In the genomic region with DNA sequence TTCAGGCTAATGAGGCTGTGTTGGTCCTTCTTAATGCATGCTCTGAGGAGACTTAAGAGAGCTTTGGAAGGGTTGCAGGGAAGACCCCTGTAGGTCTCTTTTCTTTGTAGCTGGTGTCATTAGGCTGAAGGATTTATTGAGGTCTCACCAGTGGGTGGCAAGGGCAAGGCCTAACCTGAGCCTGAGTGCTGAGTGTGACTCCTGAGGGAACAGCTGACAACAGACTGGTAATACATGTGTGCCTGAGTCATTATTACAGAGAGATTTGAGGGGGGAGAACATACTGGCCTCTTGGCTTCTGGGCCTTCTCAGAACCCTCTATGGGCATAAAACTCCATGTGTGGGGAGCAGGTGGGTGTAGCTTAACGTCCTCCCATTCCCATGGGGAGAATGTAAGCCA, we compare ENCODE assay signal across 19 mouse cellular contexts.
"Had no signal": no experiment of that assay in that cellular context is flagged by ENCODE, and none has a peak within 500 bp of the region (broad histone marks: within the 10 kb centered on the region; RNA-seq: fewer than 3 reads in every experiment).

No protein-coding gene starts in this region.

- H3K9ac ChIP-seq: kidney, embryonic 15.5 days; liver, embryonic 14.5 days; liver, postnatal 0 days; lung, embryonic 14.5 days; midbrain, embryonic 12.5 days; midbrain, embryonic 15.5 days; neural tube, embryonic 13.5 days had no signal

- DNase-seq: kidney, adult 11 months; kidney, adult 8-10 months; kidney, postnatal 10 days; kidney, postnatal 36 days; layer of hippocampus, postnatal 36 days; liver, postnatal 0 days; lung, embryonic 14.5 days; retina, postnatal 1 day; right cerebral cortex, postnatal 25 days; thymus, postnatal 4 days had no signal

- H3K4me2 ChIP-seq: kidney, embryonic 15.5 days; liver, embryonic 11.5 days; lung, embryonic 14.5 days; midbrain, embryonic 12.5 days; midbrain, embryonic 15.5 days; neural tube, embryonic 13.5 days had no signal

- H3K27ac ChIP-seq: kidney, embryonic 15.5 days; left cerebral cortex, adult 2 months; liver, embryonic 14.5 days; macrophage; midbrain, embryonic 12.5 days; midbrain, embryonic 15.5 days; neural tube, embryonic 13.5 days had no signal

- H3K4me3 ChIP-seq: kidney, embryonic 15.5 days; left cerebral cortex, adult 2 months; midbrain, embryonic 12.5 days; midbrain, embryonic 15.5 days; neural tube, embryonic 13.5 days had no signal

- H3K27me3 ChIP-seq: kidney, embryonic 15.5 days; midbrain, embryonic 12.5 days; midbrain, embryonic 15.5 days; neural tube, embryonic 13.5 days had no signal

- H3K9me3 ChIP-seq: kidney, embryonic 15.5 days; midbrain, embryonic 12.5 days; midbrain, embryonic 15.5 days; neural tube, embryonic 13.5 days had no signal

- H3K36me3 ChIP-seq: kidney, embryonic 15.5 days; midbrain, embryonic 12.5 days; midbrain, embryonic 15.5 days; neural tube, embryonic 13.5 days had no signal

- ATAC-seq: liver, postnatal 0 days; lung, postnatal 0 days; midbrain, embryonic 15.5 days had no signal
